Mouse (Mus musculus) hindbrain, embryonic 13.5 days (tissue): Measurements from ENCODE around the gene Cd28. TPM values are rescaled to one million over a fixed set of nuclear protein-coding genes. Genes with fewer than 3 reads are reported as not detected.

Experiments used
- ATAC-seq: fragments of 200-750 bp; cut with Nextera tagmentation; 2 replicates; pipeline ENCODE4 v1.8.0; 2017; ENCODE audit warnings: moderate TSS enrichment; ENCODE audit not compliant: low FRiP score
- H3K27ac ChIP-seq: fragments of 300-500 bp; sonication (generic); 2 replicates; pipeline ENCODE4 v1.5.1; 2015; ENCODE audit warnings: inconsistent platforms, mild to moderate bottlenecking, moderate library complexity
- H3K27me3 ChIP-seq: fragments of 300-500 bp; sonication (generic); 2 replicates; pipeline ENCODE4 v1.6.1; 2015; ENCODE audit warnings: mild to moderate bottlenecking, inconsistent platforms
- H3K36me3 ChIP-seq: fragments of 300-500 bp; sonication (generic); 2 replicates; pipeline ENCODE4 v1.6.1; 2015; ENCODE audit warnings: mild to moderate bottlenecking, inconsistent platforms
- H3K4me1 ChIP-seq: fragments of 300-500 bp; sonication (generic); replicated peaks from 2 replicates; pipeline ENCODE4 v1.6.1; 2015; ENCODE audit warnings: inconsistent platforms
- H3K4me2 ChIP-seq: fragments of 300-500 bp; sonication (generic); 2 replicates; pipeline ENCODE4 v1.6.1; 2015; ENCODE audit warnings: inconsistent platforms, mild to moderate bottlenecking, moderate library complexity
- H3K4me3 ChIP-seq: fragments of 300-500 bp; sonication (generic); 2 replicates; pipeline ENCODE4 v1.5.1; 2015; ENCODE audit warnings: mild to moderate bottlenecking, inconsistent platforms
- H3K9ac ChIP-seq: fragments of 300-500 bp; sonication (generic); 2 replicates; pipeline ENCODE4 v1.6.1; 2015; ENCODE audit warnings: mild to moderate bottlenecking, inconsistent platforms
- H3K9me3 ChIP-seq: fragments of 300-500 bp; sonication (generic); 2 replicates; pipeline ENCODE4 v1.6.1; 2016; ENCODE audit warnings: inconsistent platforms
- WGBS: fragments of 180-500 bp; shearing (Covaris S2); methylation state at CpG from one replicate; pipeline ENCODE4 v1.1.7; 2015; 5-methylcytosine and 5-hydroxymethylcytosine counted together
- polyA plus RNA-seq: library from polyadenylated mRNA; unstranded; fragments of >200 nt; fragmentation: Nextera tagmentation; extraction: Ambion mirVana; gene quantifications from 2 replicates; pipeline ENCODE4 v1.2.1, GENCODE M21; 2015

The Cd28 gene
- polyA plus RNA-seq, 1 experiment from 2014 or later: 0.10 TPM

GRCm38 (mm10) chr1:60753981-60754380 lies 37.4 kb downstream of the Cd28 start:
- H3K4me1 ChIP-seq: no peaks in the 10 kb centered on the region
- H3K4me3 ChIP-seq: no peak overlapping the region
- H3K4me2 ChIP-seq: no peak overlapping the region
- H3K36me3 ChIP-seq: no peaks in the 10 kb centered on the region
- H3K27me3 ChIP-seq: no peaks in the 10 kb centered on the region
- no peak for ATAC-seq
- 95% methylated on average over 12 of the region's 12 CpGs for WGBS
- H3K9ac ChIP-seq: no peak overlapping the region
- H3K9me3 ChIP-seq: no peaks in the 10 kb centered on the region
- H3K27ac ChIP-seq: no peak overlapping the region

- H3K9me3 ChIP-seq: no peaks in the 10 kb centered on the region
- no peak for ATAC-seq
- H3K4me1 ChIP-seq: no peaks in the 10 kb centered on the region
- H3K27ac ChIP-seq: no peak overlapping the region
- WGBS: 83% methylated on average over 7 of the region's 7 CpGs
- no peak overlapping the region for H3K4me3 ChIP-seq
- H3K9ac ChIP-seq: no peak overlapping the region
- H3K27me3 ChIP-seq: no peaks in the 10 kb centered on the region
- no peak overlapping the region for H3K4me2 ChIP-seq
- H3K36me3 ChIP-seq: no peaks in the 10 kb centered on the region
Measured at GRCm38 (mm10) chr1:60755391-60756243, 39.0 kb downstream of the Cd28 start.

GRCm38 (mm10) chr1:60757631-60758030 lies 41.0 kb downstream of the Cd28 start:
- Histone ChIP-seq H3K27me3 (no peaks in the 10 kb centered on the region), H3K36me3 (no peaks in the 10 kb centered on the region), H3K9me3 (no peaks in the 10 kb centered on the region), H3K4me3 (no peak overlapping the region), H3K4me2 (no peak overlapping the region), H3K9ac (no peak overlapping the region), H3K4me1 (no peaks in the 10 kb centered on the region), H3K27ac (no peak overlapping the region)
- no peak for ATAC-seq
- 96% methylated on average over 2 of the region's 2 CpGs for WGBS

- Histone ChIP-seq H3K27ac (no peak overlapping the region), H3K4me2 (no peak overlapping the region), H3K9me3 (no peaks in the 10 kb centered on the region), H3K36me3 (no peaks in the 10 kb centered on the region), H3K9ac (no peak overlapping the region), H3K4me1 (no peaks in the 10 kb centered on the region), H3K27me3 (no peaks in the 10 kb centered on the region), H3K4me3 (no peak overlapping the region)
- ATAC-seq: no peak
- 97% methylated on average over 1 of the region's 1 CpGs for WGBS
Measured at GRCm38 (mm10) chr1:60758226-60758625, 41.6 kb downstream of the Cd28 start.

- ATAC-seq: no peak
- H3K36me3 ChIP-seq: no peaks in the 10 kb centered on the region
- H3K27ac ChIP-seq: no peak overlapping the region
- H3K4me3 ChIP-seq: no peak overlapping the region
- no peak overlapping the region for H3K4me2 ChIP-seq
- 73% methylated on average over 7 of the region's 7 CpGs for WGBS
- no peaks in the 10 kb centered on the region for H3K27me3 ChIP-seq
- H3K9me3 ChIP-seq: no peaks in the 10 kb centered on the region
- no peak overlapping the region for H3K9ac ChIP-seq
- H3K4me1 ChIP-seq: no peaks in the 10 kb centered on the region
Measured at GRCm38 (mm10) chr1:60759563-60760335, 43.1 kb downstream of the Cd28 start.

GRCm38 (mm10) chr1:60760475-60760874 lies 43.9 kb downstream of the Cd28 start:
- Histone ChIP-seq H3K27ac (no peak overlapping the region), H3K9ac (no peak overlapping the region)

GRCm38 (mm10) chr1:60761528-60762171 lies 45.0 kb downstream of the Cd28 start:
- H3K27ac ChIP-seq: no peak overlapping the region
- H3K9me3 ChIP-seq: no peaks in the 10 kb centered on the region
- H3K4me3 ChIP-seq: no peak overlapping the region
- H3K36me3 ChIP-seq: no peaks in the 10 kb centered on the region
- H3K9ac ChIP-seq: no peak overlapping the region
- 93% methylated on average over 3 of the region's 3 CpGs for WGBS
- H3K4me2 ChIP-seq: no peak overlapping the region
- H3K4me1 ChIP-seq: no peaks in the 10 kb centered on the region
- no peak for ATAC-seq
- H3K27me3 ChIP-seq: no peaks in the 10 kb centered on the region

More at GRCm38 (mm10) chr1:60760475-60760874, 43.9 kb downstream of the Cd28 start:
- H3K27me3 ChIP-seq: no peaks in the 10 kb centered on the region
- no peaks in the 10 kb centered on the region for H3K36me3 ChIP-seq
- no peak overlapping the region for H3K4me2 ChIP-seq
- ATAC-seq: no peak
- H3K4me3 ChIP-seq: no peak overlapping the region
- WGBS: 96% methylated on average over 3 of the region's 3 CpGs
- H3K9me3 ChIP-seq: no peaks in the 10 kb centered on the region
- no peaks in the 10 kb centered on the region for H3K4me1 ChIP-seq

GRCm38 (mm10) chr1:60762451-60762850 lies 45.9 kb downstream of the Cd28 start:
- WGBS: 95% methylated on average over 1 of the region's 1 CpGs
- no peak overlapping the region for H3K4me2 ChIP-seq
- ATAC-seq: no peak
- H3K36me3 ChIP-seq: no peaks in the 10 kb centered on the region
- H3K4me3 ChIP-seq: no peak overlapping the region
- H3K27me3 ChIP-seq: no peaks in the 10 kb centered on the region
- H3K9me3 ChIP-seq: no peaks in the 10 kb centered on the region
- no peaks in the 10 kb centered on the region for H3K4me1 ChIP-seq
- no peak overlapping the region for H3K9ac ChIP-seq
- no peak overlapping the region for H3K27ac ChIP-seq

- H3K9me3 ChIP-seq: no peaks in the 10 kb centered on the region
- no peak for ATAC-seq
- no peak overlapping the region for H3K4me2 ChIP-seq
- 95% methylated on average over 20 of the region's 20 CpGs for WGBS
- no peak overlapping the region for H3K9ac ChIP-seq
- no peak overlapping the region for H3K4me3 ChIP-seq
- no peak overlapping the region for H3K27ac ChIP-seq
- no peaks in the 10 kb centered on the region for H3K4me1 ChIP-seq
- H3K27me3 ChIP-seq: no peaks in the 10 kb centered on the region
- no peaks in the 10 kb centered on the region for H3K36me3 ChIP-seq
Measured at GRCm38 (mm10) chr1:60762916-60763315, 46.3 kb downstream of the Cd28 start.

- no peak overlapping the region for H3K4me3 ChIP-seq
- no peaks in the 10 kb centered on the region for H3K9me3 ChIP-seq
- H3K27ac ChIP-seq: no peak overlapping the region
- WGBS: 94% methylated on average over 7 of the region's 7 CpGs
- H3K27me3 ChIP-seq: no peaks in the 10 kb centered on the region
- H3K36me3 ChIP-seq: no peaks in the 10 kb centered on the region
- no peak for ATAC-seq
- H3K4me1 ChIP-seq: no peaks in the 10 kb centered on the region
- H3K9ac ChIP-seq: no peak overlapping the region
- no peak overlapping the region for H3K4me2 ChIP-seq
Measured at GRCm38 (mm10) chr1:60771771-60772170, 55.2 kb downstream of the Cd28 start.

- no peak overlapping the region for H3K9ac ChIP-seq
Measured at GRCm38 (mm10) chr1:60773231-60773630, 56.6 kb downstream of the Cd28 start.

GRCm38 (mm10) chr1:60776166-60776565 lies 59.6 kb downstream of the Cd28 start:
- H3K9me3 ChIP-seq: no peaks in the 10 kb centered on the region
- no peak overlapping the region for H3K27ac ChIP-seq
- H3K9ac ChIP-seq: no peak overlapping the region
- no peak overlapping the region for H3K4me2 ChIP-seq
- H3K36me3 ChIP-seq: no peaks in the 10 kb centered on the region
- WGBS: 90% methylated on average over 4 of the region's 4 CpGs
- H3K4me3 ChIP-seq: no peak overlapping the region
- ATAC-seq: no peak
- H3K4me1 ChIP-seq: peaks cover 6% of the 10 kb centered on the region; the same call in 1 of the 2 replicates
- H3K27me3 ChIP-seq: no peaks in the 10 kb centered on the region

More at GRCm38 (mm10) chr1:60773231-60773630, 56.6 kb downstream of the Cd28 start:
- H3K27ac ChIP-seq: no peak overlapping the region
- H3K4me2 ChIP-seq: no peak overlapping the region
- no peaks in the 10 kb centered on the region for H3K4me1 ChIP-seq
- 86% methylated on average over 3 of the region's 3 CpGs for WGBS
- no peak overlapping the region for H3K4me3 ChIP-seq
- ATAC-seq: no peak
- no peaks in the 10 kb centered on the region for H3K9me3 ChIP-seq
- H3K27me3 ChIP-seq: no peaks in the 10 kb centered on the region
- no peaks in the 10 kb centered on the region for H3K36me3 ChIP-seq
